Mouse (Mus musculus): Measurements from ENCODE around the gene Uprt. TPM values are rescaled to one million over a fixed set of nuclear protein-coding genes. Genes with fewer than 3 reads are reported as not detected.

Uprt gene
- polyA plus RNA-seq, 1 experiment from 2014 or later: 3.0 TPM

Other genes starting within 250 kb of the Uprt start
- 16.9 and 20.4 TPM in 2 replicates for gene Abcb7, start 69.0 kb upstream of the Uprt start, polyA plus RNA-seq (2014; fragmentation: Nextera tagmentation; extraction: Ambion mirVana)
- 13.1 and 13.7 TPM in 2 replicates for gene Zdhhc15, start 188.2 kb downstream of the Uprt start, polyA plus RNA-seq (2014; fragmentation: Nextera tagmentation; extraction: Ambion mirVana)